8 mouse cellular contexts compared by ENCODE assay signal in the genomic region with DNA sequence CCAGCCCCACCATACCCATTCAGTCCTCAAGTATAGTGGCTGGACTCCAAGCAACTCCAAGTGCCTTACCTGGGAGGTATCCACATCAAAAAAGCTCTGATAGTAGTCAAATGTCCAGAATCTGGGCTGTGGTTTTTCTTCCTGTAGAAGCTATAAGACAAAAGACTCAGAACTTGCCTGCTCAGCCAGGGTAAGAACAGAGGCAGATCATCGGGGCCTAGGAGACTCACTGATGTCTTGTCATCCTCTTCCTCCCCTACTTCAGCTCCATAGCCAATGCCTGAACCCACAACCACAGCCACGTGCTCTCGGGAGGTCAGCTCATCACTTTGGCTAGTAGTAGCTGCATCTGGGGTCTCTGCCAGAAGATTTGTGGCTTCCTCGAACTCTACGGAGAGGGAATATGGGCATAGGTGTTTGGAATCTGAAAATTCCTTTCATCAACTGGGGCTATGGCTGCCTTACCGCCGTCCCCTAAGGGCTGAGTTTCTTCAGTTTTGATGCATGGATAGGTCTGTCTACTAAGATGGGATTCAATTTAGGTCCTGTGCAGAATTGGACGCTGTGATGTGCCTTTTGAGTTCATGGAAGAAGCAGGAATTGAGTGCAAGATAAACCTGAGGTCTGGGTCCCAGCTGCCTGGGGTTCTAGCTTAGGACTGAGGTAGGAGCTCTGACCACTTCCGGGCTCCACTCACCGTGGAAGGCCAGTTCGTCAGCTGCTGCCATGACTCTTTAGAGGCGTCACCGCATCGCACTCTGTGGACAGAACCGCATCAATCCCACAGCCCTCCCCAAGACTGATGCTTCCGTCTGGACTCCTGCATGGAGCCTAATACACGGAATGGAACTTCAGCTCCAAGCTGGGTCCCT. TPM values are rescaled to one million over a fixed set of nuclear protein-coding genes. Genes with fewer than 3 reads are reported as not detected.
A peak's percentile ranks its signal among the peaks of the same experiment; 100 is the strongest.
DNase-seq lines count a peak whose midpoint lies in the region; ATAC-seq and TF ChIP-seq lines count a peak whose summit lies in the region.

No protein-coding gene starts in this region.

- H3K27ac ChIP-seq in heart, embryonic 16.5 days (ENCODE audit: low read length): peak overlapping the region; percentile 64
- H3K27ac ChIP-seq in forebrain, embryonic 13.5 days: peak overlapping the region; percentile 44; the same call in 1 of the 2 replicates
- H3K27ac ChIP-seq in liver, embryonic 14.5 days: peak overlapping the region; percentile 68

- H3K4me2 ChIP-seq in heart, embryonic 16.5 days (ENCODE audit: low read depth, low read length): peak overlapping the region; percentile 99
- peak overlapping the region; percentile 97 for H3K4me2 ChIP-seq in forebrain, embryonic 13.5 days
- H3K4me2 ChIP-seq in liver, embryonic 14.5 days (ENCODE audit: low read depth): peak overlapping the region; percentile 80

- intact Hi-C loops in heart, postnatal 10 days (cut with DNase I): loop anchor here (2.0 kb wide), 1 partner anchor 45 kb away; a partner anchor contains a TSS

- ATAC-seq in heart, embryonic 16.5 days (replicated peaks; ENCODE audit: extremely low read depth, insufficient read depth, low FRiP score): peak; percentile 41; the same call in 1 of the 2 replicates
- peak; percentile 15; the same call in 1 of the 2 replicates for ATAC-seq in G1E (ENCODE audit: extremely low read depth, insufficient number of reproducible peaks, low FRiP score, poor library complexity, severe bottlenecking)
- peak; percentile 75; the same call in 1 of the 2 replicates for ATAC-seq in forebrain, embryonic 13.5 days
- peak; percentile 40 for ATAC-seq in liver, embryonic 14.5 days (ENCODE audit: insufficient read depth)

- H3K4me1 ChIP-seq in heart, embryonic 16.5 days (ENCODE audit: control insufficient read depth, insufficient read depth, low read length): peaks cover 23% of the 10 kb centered on the region
- H3K4me1 ChIP-seq in G1E (ENCODE audit: insufficient read depth, low read depth, low read length): peaks cover 59% of the 10 kb centered on the region
- peaks cover 36% of the 10 kb centered on the region for H3K4me1 ChIP-seq in forebrain, embryonic 13.5 days
- H3K4me1 ChIP-seq in liver, embryonic 14.5 days (replicated peaks; ENCODE audit: control insufficient read depth in 2 of 2, insufficient read depth in 2 of 2, low read length in 1 of 2): peaks cover 0 to 14% of the 10 kb centered on the region in 2 experiments; a peak in 3 of 4 replicates

- H3K4me3 ChIP-seq in heart, embryonic 16.5 days (ENCODE audit: low read length): peak overlapping the region; percentile 82
- peak overlapping the region; percentile 90 for H3K4me3 ChIP-seq in G1E (ENCODE audit: low read depth, low read length)
- H3K4me3 ChIP-seq in forebrain, embryonic 13.5 days: peak overlapping the region; percentile 100
- peak overlapping the region; percentile 63 to 89 for H3K4me3 ChIP-seq in liver, embryonic 14.5 days (ENCODE audit: insufficient read depth in 1 of 2, low read depth in 2 of 2, low read length in 2 of 2)

- no peaks in the 10 kb centered on the region for H3K27me3 ChIP-seq in heart, embryonic 16.5 days (ENCODE audit: control insufficient read depth, insufficient read depth, low read length)
- H3K27me3 ChIP-seq in G1E (ENCODE audit: insufficient read depth, low read length): no peaks in the 10 kb centered on the region
- H3K27me3 ChIP-seq in forebrain, embryonic 13.5 days: no peaks in the 10 kb centered on the region
- H3K27me3 ChIP-seq in liver, embryonic 14.5 days (ENCODE audit: control insufficient read depth, insufficient read depth, low read length): no peaks in the 10 kb centered on the region

- H3K9me3 ChIP-seq in heart, embryonic 16.5 days (replicated peaks; ENCODE audit: control insufficient read depth, low read length): no peaks in the 10 kb centered on the region
- H3K9me3 ChIP-seq in G1E (replicated peaks): no peaks in the 10 kb centered on the region
- H3K9me3 ChIP-seq in forebrain, embryonic 13.5 days (replicated peaks): no peaks in the 10 kb centered on the region
- H3K9me3 ChIP-seq in liver, embryonic 14.5 days (ENCODE audit: control insufficient read depth, low read length): no peaks in the 10 kb centered on the region

- WGBS in heart, embryonic 16.5 days: 14% methylated on average over 17 of the region's 17 CpGs
- 20% methylated on average over 17 of the region's 17 CpGs for WGBS in forebrain, embryonic 13.5 days
- WGBS in liver, embryonic 14.5 days (ENCODE audit: insufficient replicate concordance): 16% methylated on average over 17 of the region's 17 CpGs

- H3K9ac ChIP-seq in heart, embryonic 16.5 days (ENCODE audit: low read length): peak overlapping the region; percentile 81
- H3K9ac ChIP-seq in forebrain, embryonic 13.5 days: peak overlapping the region; percentile 68
- peak overlapping the region; percentile 66 for H3K9ac ChIP-seq in liver, embryonic 14.5 days (replicated peaks)

- TF ChIP-seq EP300 in liver, embryonic 14.5 days (IDR thresholded peaks at IDR 0.05; ENCODE audit: low read depth): no peak

- no peak for TF ChIP-seq CTCF in G1E (IDR thresholded peaks at IDR 0.05; ENCODE audit: low read depth, low read length)
- TF ChIP-seq CTCF in liver, embryonic 14.5 days (IDR thresholded peaks at IDR 0.05; ENCODE audit: low read depth): no peak

- H3K36me3 ChIP-seq in heart, embryonic 16.5 days (ENCODE audit: control insufficient read depth, insufficient read depth): peaks cover 33% of the 10 kb centered on the region
- H3K36me3 ChIP-seq in G1E (replicated peaks): peaks cover 86% of the 10 kb centered on the region
- peaks cover 63% of the 10 kb centered on the region for H3K36me3 ChIP-seq in forebrain, embryonic 13.5 days (ENCODE audit: poor library complexity, severe bottlenecking)
- H3K36me3 ChIP-seq in liver, embryonic 14.5 days (replicated peaks; ENCODE audit: control insufficient read depth, insufficient read depth, low read depth): peaks cover 13% of the 10 kb centered on the region

- DNase-seq in heart, postnatal 10 days: no peak
- DNase-seq in G1E (ENCODE audit: low spot score): peak; percentile 44
- DNase-seq in liver, embryonic 14.5 days (ENCODE audit: low read depth in 3 of 3, low spot score in 3 of 3): peak in 1 of 3 experiments; percentile 16
- DNase-seq in Muller cell, postnatal 12 days (ENCODE audit: inconsistent ontology term): no peak
- DNase-seq in embryo, embryonic 10.5 days (ENCODE audit: low spot score): no peak
- no peak for DNase-seq in ovary, postnatal 36 days (ENCODE audit: low spot score)

RNA-seq across cellular contexts. Expression of a gene that starts 0.5 kb away (rescaled TPM):
- polyA plus RNA-seq in heart, embryonic 16.5 days (2015; fragmentation: Nextera tagmentation; extraction: Ambion mirVana): 28.4 and 28.6 TPM in 2 replicates
- 10 to 100 TPM; 45.7 to 45.8 TPM for total RNA-seq in heart, postnatal 10 days (2021)
- total RNA-seq in G1E (2014; fragmentation: Nextera tagmentation): 25.1 and 25.5 TPM in 2 replicates
- total RNA-seq in G1E (2017): 30.7 and 35.9 TPM in 2 replicates
- polyA plus RNA-seq in G1E (2012): 18.3 and 20.0 TPM in 2 replicates
- polyA plus RNA-seq in forebrain, embryonic 13.5 days (2015; fragmentation: Nextera tagmentation; extraction: Ambion mirVana): 44.3 and 46.7 TPM in 2 replicates
- polyA plus RNA-seq in liver, embryonic 14.5 days (2012; rRNA removed): 14.6 and 15.3 TPM in 2 replicates
- 17.0 and 21.9 TPM in 2 replicates for polyA plus RNA-seq in liver, embryonic 14.5 days (2014; fragmentation: Nextera tagmentation; extraction: Ambion mirVana)

RNA-seq across cellular contexts. Expression of a gene that starts 0.6 kb away (rescaled TPM):
- polyA plus RNA-seq in heart, embryonic 16.5 days (2015; fragmentation: Nextera tagmentation; extraction: Ambion mirVana): 16.4 and 17.7 TPM in 2 replicates
- 1 to 10 TPM; 6.8 to 7.9 TPM for total RNA-seq in heart, postnatal 10 days (2021)
- 6.8 and 8.5 TPM in 2 replicates for total RNA-seq in G1E (2014; fragmentation: Nextera tagmentation)
- total RNA-seq in G1E (2017): 13.2 and 19.0 TPM in 2 replicates
- 4.7 and 5.1 TPM in 2 replicates for polyA plus RNA-seq in G1E (2012)
- polyA plus RNA-seq in forebrain, embryonic 13.5 days (2015; fragmentation: Nextera tagmentation; extraction: Ambion mirVana): 20.6 and 23.0 TPM in 2 replicates
- 6.1 and 6.6 TPM in 2 replicates for polyA plus RNA-seq in liver, embryonic 14.5 days (2012; rRNA removed)
- 7.7 and 9.0 TPM in 2 replicates for polyA plus RNA-seq in liver, embryonic 14.5 days (2014; fragmentation: Nextera tagmentation; extraction: Ambion mirVana)

RNA-seq across cellular contexts. Expression of a gene that starts 23.9 kb away (rescaled TPM):
- 50.7 and 52.5 TPM in 2 replicates for polyA plus RNA-seq in heart, embryonic 16.5 days (2015; fragmentation: Nextera tagmentation; extraction: Ambion mirVana)
- 10 to 100 TPM; 55.6 to 59.8 TPM for total RNA-seq in heart, postnatal 10 days (2021)
- total RNA-seq in G1E (2014; fragmentation: Nextera tagmentation): 85.6 and 96.4 TPM in 2 replicates
- total RNA-seq in G1E (2017): 42.2 and 46.1 TPM in 2 replicates
- 220 and 247 TPM in 2 replicates for polyA plus RNA-seq in G1E (2012)
- 159 and 174 TPM in 2 replicates for polyA plus RNA-seq in forebrain, embryonic 13.5 days (2015; fragmentation: Nextera tagmentation; extraction: Ambion mirVana)
- 17.0 and 20.6 TPM in 2 replicates for polyA plus RNA-seq in liver, embryonic 14.5 days (2012; rRNA removed)
- polyA plus RNA-seq in liver, embryonic 14.5 days (2014; fragmentation: Nextera tagmentation; extraction: Ambion mirVana): 17.7 and 22.6 TPM in 2 replicates

RNA-seq across cellular contexts. Expression of a gene that starts 45.4 kb away (rescaled TPM):
- 17.2 and 21.8 TPM in 2 replicates for polyA plus RNA-seq in heart, embryonic 16.5 days (2015; fragmentation: Nextera tagmentation; extraction: Ambion mirVana)
- total RNA-seq in heart, postnatal 10 days (2021): 10 to 100 TPM; 65.9 to 66.1 TPM
- total RNA-seq in G1E (2014; fragmentation: Nextera tagmentation): 71.9 and 79.5 TPM in 2 replicates
- 10.0 and 12.5 TPM in 2 replicates for total RNA-seq in G1E (2017)
- 143 and 160 TPM in 2 replicates for polyA plus RNA-seq in G1E (2012)
- 28.5 and 29.9 TPM in 2 replicates for polyA plus RNA-seq in forebrain, embryonic 13.5 days (2015; fragmentation: Nextera tagmentation; extraction: Ambion mirVana)
- polyA plus RNA-seq in liver, embryonic 14.5 days (2012; rRNA removed): 25.6 and 26.4 TPM in 2 replicates
- polyA plus RNA-seq in liver, embryonic 14.5 days (2014; fragmentation: Nextera tagmentation; extraction: Ambion mirVana): 13.6 and 17.1 TPM in 2 replicates

Comparison
In these comparisons a context has a peak if more than half of its experiments do, and no peak if none do; other contexts are left out.
1. ATAC-seq: peak in every context shown above with its lines; median percentile 75 in forebrain, embryonic 13.5 days; 41 in heart, embryonic 16.5 days; 40 in liver, embryonic 14.5 days; 15 in G1E.